Mouse (Mus musculus): Measurements from ENCODE around the gene Hck. TPM values are rescaled to one million over a fixed set of nuclear protein-coding genes. Genes with fewer than 3 reads are reported as not detected.

Gene Hck
- polyA plus RNA-seq, 1 experiment: 8.1 TPM

DNA sequence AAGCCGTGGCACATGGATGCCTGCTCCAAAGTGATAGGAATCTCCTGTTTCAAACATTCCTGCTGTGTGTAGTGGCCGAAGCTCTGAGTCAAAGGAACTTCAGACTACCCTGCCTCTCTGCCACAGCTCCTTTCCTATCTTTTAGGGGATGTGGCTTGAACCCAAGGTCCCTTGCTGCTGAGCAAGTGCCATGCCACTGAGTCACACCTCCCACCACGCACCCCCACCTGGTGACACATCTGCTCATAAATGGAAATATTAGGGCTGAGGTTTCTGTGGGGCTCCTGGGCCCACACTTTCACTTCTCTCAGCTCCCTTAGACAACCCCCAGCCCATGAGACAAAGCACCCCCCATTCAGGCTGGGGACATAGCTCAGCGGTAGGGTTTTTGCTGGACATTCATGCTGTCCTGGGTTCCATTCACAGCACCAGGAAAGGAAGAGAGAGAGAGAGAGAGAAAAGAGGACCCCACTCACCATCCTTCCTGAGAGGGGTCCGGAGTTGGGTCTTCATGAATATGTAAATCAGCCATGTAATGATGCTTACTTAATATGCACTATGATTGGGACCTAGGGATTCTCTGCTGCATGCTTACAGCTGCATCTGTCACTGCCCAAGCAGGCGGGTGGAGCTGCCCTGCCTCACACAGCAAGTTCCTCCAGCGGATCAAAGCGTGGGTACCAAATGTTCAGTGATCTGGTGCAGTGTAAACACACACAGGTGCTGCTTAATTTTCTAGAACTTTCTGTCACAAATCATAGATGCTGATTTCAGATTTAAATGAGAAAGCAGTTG lies 13.8 kb downstream of the Hck start:
- H3K36me3 ChIP-seq (replicated peaks; ENCODE audit: low read length): peaks cover 3% of the 10 kb centered on the region
- TF ChIP-seq FLI1 (IDR thresholded peaks at IDR 0.05; ENCODE audit: low read length): no peak
- no peak for TF ChIP-seq GATA1 (IDR thresholded peaks at IDR 0.05; ENCODE audit: borderline replicate concordance, low read length)
- H3K27me3 ChIP-seq (replicated peaks): peaks cover 53% of the 10 kb centered on the region
- H3K9me3 ChIP-seq: peaks cover 10% of the 10 kb centered on the region
- no peak overlapping the region for H3K4me3 ChIP-seq (replicated peaks)
- H3K4me1 ChIP-seq: peaks cover 7% of the 10 kb centered on the region

DNA sequence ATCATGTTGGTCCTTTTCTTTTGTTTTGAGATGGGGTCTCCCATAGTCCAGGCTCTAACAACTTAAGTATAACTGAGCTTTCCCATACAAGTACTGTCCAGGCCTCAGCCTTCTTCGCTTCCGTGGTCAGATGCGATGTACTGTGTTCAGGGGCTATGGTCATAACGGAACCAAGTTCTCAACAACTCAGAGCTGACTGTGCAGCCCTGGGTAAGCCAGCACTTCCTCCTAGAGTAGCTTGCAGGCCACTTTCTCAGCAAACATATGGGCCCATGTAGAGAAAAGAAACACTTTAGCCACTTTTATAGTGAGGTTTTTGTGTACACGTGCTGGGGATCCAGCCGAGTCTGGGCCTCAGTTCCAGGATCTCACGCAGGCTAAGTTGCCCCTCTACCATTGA lies 14.4 kb downstream of the Hck start:
- Histone ChIP-seq H3K9me3 (peaks cover 10% of the 10 kb centered on the region), H3K27me3 (replicated peaks) (peaks cover 60% of the 10 kb centered on the region), H3K4me3 (replicated peaks) (no peak overlapping the region), H3K36me3 (replicated peaks; ENCODE audit: low read length) (peaks cover 3% of the 10 kb centered on the region), H3K4me1 (peaks cover 4% of the 10 kb centered on the region; the same call in 1 of the 2 replicates)
- TF ChIP-seq FLI1 (IDR thresholded peaks at IDR 0.05; ENCODE audit: low read length): no peak
- no peak for TF ChIP-seq GATA1 (IDR thresholded peaks at IDR 0.05; ENCODE audit: borderline replicate concordance, low read length)

DNA sequence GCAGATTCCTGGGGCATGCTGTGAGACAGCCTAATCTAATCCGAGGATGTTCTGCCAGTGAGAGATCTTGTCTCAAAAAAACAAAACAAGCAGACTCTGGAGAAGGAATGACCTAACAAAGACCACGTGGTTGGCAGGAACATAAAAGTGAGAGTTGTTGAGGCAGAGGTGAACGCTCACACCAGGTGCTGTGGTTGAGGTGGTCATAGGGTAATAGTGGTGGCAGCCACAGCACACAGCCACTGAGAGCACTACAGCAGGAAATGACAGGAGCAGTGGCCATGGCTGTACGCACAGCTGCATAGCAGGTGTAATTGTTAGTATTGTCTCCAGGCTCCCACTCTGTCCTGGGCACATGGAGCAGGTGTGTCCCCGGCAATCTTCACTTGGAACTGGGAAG lies 17.6 kb downstream of the Hck start:
- Histone ChIP-seq H3K27me3 (replicated peaks) (peaks cover 79% of the 10 kb centered on the region), H3K4me1 (peaks cover 4% of the 10 kb centered on the region; the same call in 1 of the 2 replicates), H3K36me3 (replicated peaks; ENCODE audit: low read length) (peaks cover 3% of the 10 kb centered on the region), H3K4me3 (replicated peaks) (peak overlapping the region; percentile 50), H3K9me3 (peaks cover 10% of the 10 kb centered on the region)
- TF ChIP-seq FLI1 (IDR thresholded peaks at IDR 0.05; ENCODE audit: low read length) (no peak), GATA1 (IDR thresholded peaks at IDR 0.05; ENCODE audit: borderline replicate concordance, low read length) (no peak)

DNA sequence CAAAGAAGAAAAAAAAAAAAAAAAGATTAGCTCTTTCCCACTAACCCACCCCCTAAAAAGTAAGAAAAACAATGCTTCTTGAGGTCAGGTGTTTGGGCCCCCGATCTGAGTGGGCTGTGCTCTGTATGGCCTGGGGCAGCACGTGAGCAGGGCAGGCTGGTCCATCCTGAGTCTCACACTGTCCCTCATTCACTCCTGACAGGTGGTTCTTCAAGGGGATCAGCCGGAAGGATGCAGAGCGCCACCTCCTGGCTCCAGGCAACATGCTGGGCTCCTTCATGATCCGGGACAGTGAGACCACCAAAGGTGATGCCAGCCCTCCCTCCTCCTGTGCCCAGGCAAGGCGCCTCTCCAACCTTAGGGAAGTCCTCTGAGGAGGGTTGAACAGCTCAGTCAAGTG lies 22.8 kb downstream of the Hck start:
- no peak for TF ChIP-seq GATA1 (IDR thresholded peaks at IDR 0.05; ENCODE audit: borderline replicate concordance, low read length)
- TF ChIP-seq FLI1 (IDR thresholded peaks at IDR 0.05; ENCODE audit: low read length): no peak
- Histone ChIP-seq H3K27me3 (replicated peaks) (peaks cover 86% of the 10 kb centered on the region), H3K36me3 (replicated peaks; ENCODE audit: low read length) (no peaks in the 10 kb centered on the region), H3K4me3 (replicated peaks) (no peak overlapping the region), H3K4me1 (peaks cover 4% of the 10 kb centered on the region; the same call in 1 of the 2 replicates), H3K9me3 (no peaks in the 10 kb centered on the region)

DNA sequence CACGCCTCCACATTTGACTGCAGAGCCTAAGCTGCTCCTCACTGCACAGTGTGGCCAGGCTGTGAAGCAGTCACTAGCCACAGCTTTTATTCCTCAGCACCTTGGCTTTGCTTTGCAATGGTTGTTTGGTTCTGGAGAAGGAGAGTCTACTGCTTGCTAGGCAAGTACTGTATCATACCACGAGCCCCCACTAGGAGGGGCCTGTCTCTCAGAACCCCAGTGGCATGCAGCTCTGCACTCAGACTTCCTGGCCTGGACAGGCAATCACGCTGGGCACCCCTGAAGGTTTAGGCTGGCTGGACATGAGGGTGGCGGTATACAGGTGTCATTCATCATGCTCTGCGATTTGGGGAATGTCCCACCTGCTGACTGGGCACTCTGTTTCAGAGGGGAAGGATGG lies 26.0 kb downstream of the Hck start:
- no peak overlapping the region for H3K4me3 ChIP-seq (replicated peaks)
- peaks cover 78% of the 10 kb centered on the region for H3K27me3 ChIP-seq (replicated peaks)
- H3K36me3 ChIP-seq (replicated peaks; ENCODE audit: low read length): no peaks in the 10 kb centered on the region
- H3K4me1 ChIP-seq: peaks cover 4% of the 10 kb centered on the region; the same call in 1 of the 2 replicates
- TF ChIP-seq GATA1 (IDR thresholded peaks at IDR 0.05; ENCODE audit: borderline replicate concordance, low read length): no peak
- TF ChIP-seq FLI1 (IDR thresholded peaks at IDR 0.05; ENCODE audit: low read length): no peak
- H3K9me3 ChIP-seq: no peaks in the 10 kb centered on the region

DNA sequence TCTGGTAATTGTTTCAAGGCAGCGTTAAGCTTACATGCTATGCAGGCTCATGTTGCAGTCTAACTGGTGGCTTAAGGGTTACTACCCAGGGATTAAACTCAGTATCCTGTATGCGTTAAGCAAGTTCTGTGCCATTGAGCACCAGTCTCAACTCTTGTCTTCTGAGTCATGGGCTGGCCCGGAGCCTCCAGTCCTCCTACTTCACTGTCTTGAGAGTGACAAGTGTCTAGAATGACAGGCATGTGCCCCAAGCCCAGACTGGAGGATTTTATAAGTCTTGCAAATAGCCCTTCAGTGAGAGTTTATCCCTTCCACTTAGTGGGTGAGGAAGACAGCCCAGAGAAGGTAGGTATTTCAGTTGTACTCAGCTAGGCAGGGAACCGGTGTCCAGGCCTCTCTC lies 27.9 kb downstream of the Hck start:
- H3K36me3 ChIP-seq (replicated peaks; ENCODE audit: low read length): no peaks in the 10 kb centered on the region
- no peak overlapping the region for H3K4me3 ChIP-seq (replicated peaks)
- TF ChIP-seq FLI1 (IDR thresholded peaks at IDR 0.05; ENCODE audit: low read length) (no peak), GATA1 (IDR thresholded peaks at IDR 0.05; ENCODE audit: borderline replicate concordance, low read length) (no peak)
- H3K9me3 ChIP-seq: no peaks in the 10 kb centered on the region
- H3K27me3 ChIP-seq (replicated peaks): peaks cover 73% of the 10 kb centered on the region
- peaks cover 1% of the 10 kb centered on the region; the same call in 1 of the 2 replicates for H3K4me1 ChIP-seq

DNA sequence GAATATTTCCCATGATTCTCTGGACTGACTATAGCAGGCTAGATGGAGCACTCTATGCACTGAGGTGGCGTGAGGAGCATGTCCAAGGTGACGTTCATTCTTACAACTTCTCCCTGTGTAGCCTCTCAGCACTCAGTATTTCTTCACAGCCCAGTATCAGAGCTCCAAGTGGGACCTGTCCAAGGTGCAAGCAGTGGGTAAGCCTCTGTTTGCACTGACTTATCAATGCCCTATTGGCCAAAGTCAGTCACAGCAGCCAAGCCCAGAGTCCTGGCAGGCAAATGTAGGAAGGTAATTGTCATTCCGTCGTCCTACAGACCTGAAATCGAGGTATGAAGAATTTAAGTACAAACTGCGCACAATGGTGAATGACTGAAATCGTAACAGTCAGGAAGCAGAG lies 30.9 kb downstream of the Hck start:
- Histone ChIP-seq H3K27me3 (replicated peaks) (peaks cover 60% of the 10 kb centered on the region), H3K9me3 (peaks cover 4% of the 10 kb centered on the region; the same call in 1 of the 2 replicates), H3K4me1 (peaks cover 9% of the 10 kb centered on the region), H3K4me3 (replicated peaks) (no peak overlapping the region), H3K36me3 (replicated peaks; ENCODE audit: low read length) (no peaks in the 10 kb centered on the region)
- no peak for TF ChIP-seq FLI1 (IDR thresholded peaks at IDR 0.05; ENCODE audit: low read length)
- no peak for TF ChIP-seq GATA1 (IDR thresholded peaks at IDR 0.05; ENCODE audit: borderline replicate concordance, low read length)

DNA sequence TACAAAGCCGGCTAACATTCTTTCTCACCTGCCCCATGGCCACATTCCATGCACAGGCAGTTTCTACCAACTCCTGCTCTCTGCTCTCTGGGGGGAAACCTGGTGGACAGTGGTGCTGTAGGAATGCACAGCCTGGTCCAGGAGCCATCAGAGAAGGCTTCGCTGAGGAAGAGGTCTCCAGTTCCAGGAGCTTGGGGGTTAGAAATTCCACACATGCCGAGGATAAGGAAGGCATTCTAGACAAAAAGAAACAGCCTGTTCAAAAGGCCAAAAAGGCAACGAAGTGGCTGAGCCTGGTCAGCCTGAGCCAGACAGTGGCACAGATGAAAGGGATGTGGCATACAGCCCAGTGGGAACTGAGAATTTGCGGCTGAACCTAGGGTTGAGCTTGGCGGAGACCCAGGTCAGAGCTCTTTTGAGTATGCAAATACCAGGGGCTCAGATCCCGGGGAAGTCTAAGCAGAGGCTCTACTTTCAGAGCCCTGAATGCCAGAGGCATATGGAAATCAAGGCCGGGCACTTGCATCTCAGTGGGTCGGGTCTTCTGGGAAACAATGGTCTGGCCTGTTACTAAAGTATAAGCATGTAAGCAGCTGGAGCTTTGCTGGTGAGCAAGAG lies 31.8 kb downstream of the Hck start:
- H3K36me3 ChIP-seq (replicated peaks; ENCODE audit: low read length): no peaks in the 10 kb centered on the region
- peaks cover 9% of the 10 kb centered on the region for H3K4me1 ChIP-seq
- TF ChIP-seq FLI1 (IDR thresholded peaks at IDR 0.05; ENCODE audit: low read length) (no peak), GATA1 (IDR thresholded peaks at IDR 0.05; ENCODE audit: borderline replicate concordance, low read length) (no peak)
- H3K9me3 ChIP-seq: peaks cover 4% of the 10 kb centered on the region; the same call in 1 of the 2 replicates
- H3K4me3 ChIP-seq (replicated peaks): no peak overlapping the region
- H3K27me3 ChIP-seq (replicated peaks): peaks cover 60% of the 10 kb centered on the region

DNA sequence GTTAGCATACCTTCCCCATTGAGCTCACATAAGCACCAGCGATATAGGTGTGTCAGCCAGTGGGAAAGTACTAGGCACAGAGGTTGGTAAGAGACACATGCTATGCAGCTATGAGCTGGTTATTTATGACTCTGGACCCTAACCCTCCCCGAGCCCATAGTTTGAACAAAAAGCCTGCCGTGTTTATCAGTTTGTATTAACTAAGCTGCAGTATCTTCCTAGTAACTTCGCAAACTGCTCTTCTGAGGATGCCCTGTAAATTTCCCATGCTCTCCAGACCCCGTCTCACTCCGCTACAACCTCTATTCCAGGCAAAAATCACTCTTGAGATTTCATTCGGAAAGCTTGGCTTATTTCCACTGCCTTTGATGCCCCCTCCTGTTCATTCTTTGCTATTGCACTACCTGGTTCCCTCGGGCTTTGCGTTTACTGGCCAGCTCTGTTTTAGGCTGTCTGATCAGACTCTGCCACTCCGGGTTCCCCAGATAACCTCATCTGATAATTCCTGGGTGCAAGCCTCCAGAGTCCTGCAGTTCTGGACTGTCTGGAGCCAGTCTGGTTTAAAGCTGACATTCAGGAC lies 34.4 kb downstream of the Hck start:
- H3K4me3 ChIP-seq (replicated peaks): no peak overlapping the region
- peaks cover 49% of the 10 kb centered on the region for H3K27me3 ChIP-seq (replicated peaks)
- H3K9me3 ChIP-seq: peaks cover 4% of the 10 kb centered on the region; the same call in 1 of the 2 replicates
- peaks cover 17% of the 10 kb centered on the region for H3K4me1 ChIP-seq
- H3K36me3 ChIP-seq (replicated peaks; ENCODE audit: low read length): no peaks in the 10 kb centered on the region
- no peak for TF ChIP-seq FLI1 (IDR thresholded peaks at IDR 0.05; ENCODE audit: low read length)
- TF ChIP-seq GATA1 (IDR thresholded peaks at IDR 0.05; ENCODE audit: borderline replicate concordance, low read length): no peak

DNA sequence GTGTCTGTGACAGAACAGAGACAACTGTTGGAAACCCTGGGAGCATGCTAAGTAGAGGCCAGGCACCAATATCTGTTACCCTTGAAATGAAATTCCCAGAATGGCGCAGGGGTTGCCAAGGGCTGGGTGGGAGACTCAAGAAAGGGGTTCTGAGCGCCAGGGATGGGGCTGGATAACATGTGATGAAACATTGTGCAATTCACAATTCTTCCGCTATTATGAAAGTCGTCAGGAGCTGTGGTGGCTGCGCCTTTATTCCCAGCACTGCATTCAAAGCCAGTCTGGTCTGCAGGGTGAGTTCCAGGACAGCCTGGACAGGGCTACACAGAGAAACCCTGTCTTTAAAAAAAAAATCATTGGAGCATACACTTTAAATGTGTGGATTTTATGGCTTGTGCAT lies 37.1 kb downstream of the Hck start:
- H3K4me1 ChIP-seq: peaks cover 34% of the 10 kb centered on the region
- TF ChIP-seq GATA1 (IDR thresholded peaks at IDR 0.05; ENCODE audit: borderline replicate concordance, low read length) (no peak), FLI1 (IDR thresholded peaks at IDR 0.05; ENCODE audit: low read length) (no peak)
- H3K4me3 ChIP-seq (replicated peaks): no peak overlapping the region
- peaks cover 42% of the 10 kb centered on the region for H3K27me3 ChIP-seq (replicated peaks)
- H3K36me3 ChIP-seq (replicated peaks; ENCODE audit: low read length): no peaks in the 10 kb centered on the region
- H3K9me3 ChIP-seq: peaks cover 4% of the 10 kb centered on the region; the same call in 1 of the 2 replicates

All from megakaryocyte, embryonic 14.5 days (primary cell).